Mouse (Mus musculus): ENCODE data around the gene Dsel. TPM values are rescaled to one million over a fixed set of nuclear protein-coding genes. Genes with fewer than 3 reads are reported as not detected.

The Dsel gene
- polyA plus RNA-seq (2015; fragmentation: Nextera tagmentation; extraction: Ambion mirVana): 4.1 and 5.1 TPM in 2 replicates

GRCm38 (mm10) chr1:111864779-111865165 is at the start of gene Dsel:
Gene Dsel, minus strand, starts transcription at chr1:111864918.
- Histone ChIP-seq H3K27me3 (replicated peaks; ENCODE audit: control insufficient read depth, insufficient read depth, low read length) (no peaks in the 10 kb centered on the region), H3K36me3 (ENCODE audit: control insufficient read depth, insufficient read depth) (no peaks in the 10 kb centered on the region), H3K4me3 (ENCODE audit: low read depth, low read length) (peak within 1 kb of the TSS; percentile 74), H3K4me1 (replicated peaks; ENCODE audit: control insufficient read depth, insufficient read depth, low read length) (no peaks in the 10 kb centered on the region), H3K9me3 (ENCODE audit: control insufficient read depth) (no peaks in the 10 kb centered on the region), H3K9ac (ENCODE audit: low read depth, low read length) (peak within 1 kb of the TSS; percentile 51), H3K4me2 (replicated peaks; ENCODE audit: low read depth) (peak within 1 kb of the TSS; percentile 95), H3K27ac (ENCODE audit: low read depth, low read length) (peak within 1 kb of the TSS; percentile 81)
- peak; percentile 99 for ATAC-seq
- TF ChIP-seq CTCF (IDR thresholded peaks at IDR 0.05; ENCODE audit: low read depth): peak; percentile 56
- under 1% methylated on average over 33 of the region's 33 CpGs for WGBS

GRCm38 (mm10) chr1:111911424-111911823 is 46.7 kb upstream of the Dsel start:
- Histone ChIP-seq H3K9me3 (ENCODE audit: control insufficient read depth) (no peaks in the 10 kb centered on the region), H3K9ac (ENCODE audit: low read depth, low read length) (no peak overlapping the region), H3K27me3 (replicated peaks; ENCODE audit: control insufficient read depth, insufficient read depth, low read length) (no peaks in the 10 kb centered on the region), H3K4me3 (ENCODE audit: low read depth, low read length) (no peak overlapping the region), H3K4me2 (replicated peaks; ENCODE audit: low read depth) (no peak overlapping the region), H3K36me3 (ENCODE audit: control insufficient read depth, insufficient read depth) (no peaks in the 10 kb centered on the region), H3K4me1 (replicated peaks; ENCODE audit: control insufficient read depth, insufficient read depth, low read length) (no peaks in the 10 kb centered on the region), H3K27ac (ENCODE audit: low read depth, low read length) (no peak overlapping the region)
- no peak for TF ChIP-seq CTCF (IDR thresholded peaks at IDR 0.05; ENCODE audit: low read depth)
- WGBS: 82% methylated on average over 1 of the region's 1 CpGs
- no peak for ATAC-seq

- TF ChIP-seq CTCF (IDR thresholded peaks at IDR 0.05; ENCODE audit: low read depth): no peak
- 82% methylated on average over 3 of the region's 3 CpGs for WGBS
- ATAC-seq: no peak
Measured at GRCm38 (mm10) chr1:111883336-111883735, 18.6 kb upstream of the Dsel start.

GRCm38 (mm10) chr1:111875784-111876183 is 11.1 kb upstream of the Dsel start:
- no peaks in the 10 kb centered on the region for H3K36me3 ChIP-seq (ENCODE audit: control insufficient read depth, insufficient read depth)
- H3K4me2 ChIP-seq (replicated peaks; ENCODE audit: low read depth): no peak overlapping the region
- H3K27me3 ChIP-seq (replicated peaks; ENCODE audit: control insufficient read depth, insufficient read depth, low read length): no peaks in the 10 kb centered on the region
- ATAC-seq: no peak
- no peak overlapping the region for H3K4me3 ChIP-seq (ENCODE audit: low read depth, low read length)
- no peak overlapping the region for H3K27ac ChIP-seq (ENCODE audit: low read depth, low read length)
- TF ChIP-seq CTCF (IDR thresholded peaks at IDR 0.05; ENCODE audit: low read depth): no peak
- no peaks in the 10 kb centered on the region for H3K9me3 ChIP-seq (ENCODE audit: control insufficient read depth)
- H3K9ac ChIP-seq (ENCODE audit: low read depth, low read length): no peak overlapping the region
- no peaks in the 10 kb centered on the region for H3K4me1 ChIP-seq (replicated peaks; ENCODE audit: control insufficient read depth, insufficient read depth, low read length)

More at GRCm38 (mm10) chr1:111883336-111883735, 18.6 kb upstream of the Dsel start:
- Histone ChIP-seq H3K27me3 (replicated peaks; ENCODE audit: control insufficient read depth, insufficient read depth, low read length) (no peaks in the 10 kb centered on the region), H3K4me1 (replicated peaks; ENCODE audit: control insufficient read depth, insufficient read depth, low read length) (no peaks in the 10 kb centered on the region), H3K9ac (ENCODE audit: low read depth, low read length) (no peak overlapping the region), H3K36me3 (ENCODE audit: control insufficient read depth, insufficient read depth) (no peaks in the 10 kb centered on the region), H3K9me3 (ENCODE audit: control insufficient read depth) (no peaks in the 10 kb centered on the region), H3K4me2 (replicated peaks; ENCODE audit: low read depth) (no peak overlapping the region), H3K4me3 (ENCODE audit: low read depth, low read length) (no peak overlapping the region), H3K27ac (ENCODE audit: low read depth, low read length) (no peak overlapping the region)

- no peak for ATAC-seq
- Histone ChIP-seq H3K27me3 (replicated peaks; ENCODE audit: control insufficient read depth, insufficient read depth, low read length) (no peaks in the 10 kb centered on the region), H3K4me1 (replicated peaks; ENCODE audit: control insufficient read depth, insufficient read depth, low read length) (no peaks in the 10 kb centered on the region), H3K27ac (ENCODE audit: low read depth, low read length) (no peak overlapping the region), H3K9me3 (ENCODE audit: control insufficient read depth) (no peaks in the 10 kb centered on the region), H3K4me3 (ENCODE audit: low read depth, low read length) (no peak overlapping the region), H3K36me3 (ENCODE audit: control insufficient read depth, insufficient read depth) (no peaks in the 10 kb centered on the region), H3K4me2 (replicated peaks; ENCODE audit: low read depth) (no peak overlapping the region), H3K9ac (ENCODE audit: low read depth, low read length) (no peak overlapping the region)
- TF ChIP-seq CTCF (IDR thresholded peaks at IDR 0.05; ENCODE audit: low read depth): no peak
Measured at GRCm38 (mm10) chr1:111873196-111873595, 8.5 kb upstream of the Dsel start.

- 65% methylated on average over 2 of the region's 2 CpGs for WGBS
- H3K4me2 ChIP-seq (replicated peaks; ENCODE audit: low read depth): peak overlapping the region; percentile 95; the same call in 1 of the 2 replicates
- no peak overlapping the region for H3K4me3 ChIP-seq (ENCODE audit: low read depth, low read length)
Measured at GRCm38 (mm10) chr1:111865467-111865866, 749 bp upstream of the Dsel start.

More at GRCm38 (mm10) chr1:111865467-111865866, 749 bp upstream of the Dsel start:
- no peak for ATAC-seq
- Histone ChIP-seq H3K9ac (ENCODE audit: low read depth, low read length) (no peak overlapping the region), H3K9me3 (ENCODE audit: control insufficient read depth) (no peaks in the 10 kb centered on the region), H3K36me3 (ENCODE audit: control insufficient read depth, insufficient read depth) (no peaks in the 10 kb centered on the region), H3K27me3 (replicated peaks; ENCODE audit: control insufficient read depth, insufficient read depth, low read length) (no peaks in the 10 kb centered on the region), H3K4me1 (replicated peaks; ENCODE audit: control insufficient read depth, insufficient read depth, low read length) (no peaks in the 10 kb centered on the region), H3K27ac (ENCODE audit: low read depth, low read length) (no peak overlapping the region)
- no peak for TF ChIP-seq CTCF (IDR thresholded peaks at IDR 0.05; ENCODE audit: low read depth)
